Mouse (Mus musculus) olfactory bulb, adult 2 months (tissue): ENCODE measurements at regions not wholly inside any gene's neighbourhood (a gene's known extent, or its start where the extent isn't known, plus 50 kb on each side); places are given as distances from the start of the nearest gene placed in this dataset.
"Not testable (repeated sequence)": the region's sequence is repeated elsewhere in the genome, so short reads cannot be mapped to it uniquely, and the experiment has no call there.

Experiments used
- H3K27ac ChIP-seq: fragments of 200-500 bp; 2 replicates; pipeline ENCODE4 v1.5.1; 2012; ENCODE audit warnings: low read depth, low read length; ENCODE audit not compliant: insufficient read depth
- H3K4me1 ChIP-seq: fragments of 200-500 bp; 2 replicates; pipeline ENCODE4 v1.6.1; 2012; ENCODE audit warnings: low read length; ENCODE audit not compliant: control insufficient read depth, insufficient read depth
- H3K4me3 ChIP-seq: fragments of 200-500 bp; 2 replicates; pipeline ENCODE4 v1.5.1; 2012; ENCODE audit warnings: mild to moderate bottlenecking, low read depth, low read length, moderate library complexity; ENCODE audit not compliant: insufficient read depth
- CTCF ChIP-seq: fragments of 200-500 bp; IDR thresholded peaks from 2 replicates; pipeline ENCODE4 v1.5.1; 2012; ENCODE audit warnings: low read depth, mild to moderate bottlenecking, low read length, moderate library complexity; ENCODE audit not compliant: insufficient read depth
- POLR2A ChIP-seq: fragments of 200-500 bp; IDR thresholded peaks from 2 replicates; pipeline ENCODE4 v1.6.1; 2012; ENCODE audit warnings: mild to moderate bottlenecking, low read depth, low read length, moderate library complexity; ENCODE audit not compliant: insufficient read depth
- WGBS: fragments of 180-500 bp; shearing (Covaris S2); methylation state at CpG from one replicate; pipeline ENCODE4 v1.1.7; 2018; 5-methylcytosine and 5-hydroxymethylcytosine counted together

DNA sequence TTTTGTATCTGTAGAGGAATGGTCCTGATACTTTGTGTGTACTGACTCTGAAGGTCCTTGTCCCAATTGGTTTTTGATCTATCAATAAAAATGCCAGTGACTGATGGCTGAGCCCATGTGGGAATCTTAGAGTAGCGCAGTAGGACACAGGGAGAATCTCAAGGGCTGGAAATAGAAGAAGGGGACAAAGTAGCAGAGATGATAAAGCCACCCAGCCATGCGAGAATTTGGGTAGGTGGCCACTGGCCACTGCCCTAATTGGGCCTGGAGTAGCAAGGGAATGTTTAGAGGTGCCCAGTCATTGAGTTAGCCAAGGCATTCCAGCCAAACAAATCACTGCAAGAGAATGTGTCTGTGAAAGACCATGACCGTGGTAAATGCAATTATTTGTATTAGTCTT lies 414.8 kb upstream of the Ercc4 start:
- H3K4me3 ChIP-seq: no peak overlapping the region
- H3K27ac ChIP-seq: no peak overlapping the region
- WGBS: 83% methylated on average over 3 of the region's 3 CpGs
- TF ChIP-seq CTCF: no peak
- no peak for TF ChIP-seq POLR2A
- H3K4me1 ChIP-seq: no peaks in the 10 kb centered on the region

DNA sequence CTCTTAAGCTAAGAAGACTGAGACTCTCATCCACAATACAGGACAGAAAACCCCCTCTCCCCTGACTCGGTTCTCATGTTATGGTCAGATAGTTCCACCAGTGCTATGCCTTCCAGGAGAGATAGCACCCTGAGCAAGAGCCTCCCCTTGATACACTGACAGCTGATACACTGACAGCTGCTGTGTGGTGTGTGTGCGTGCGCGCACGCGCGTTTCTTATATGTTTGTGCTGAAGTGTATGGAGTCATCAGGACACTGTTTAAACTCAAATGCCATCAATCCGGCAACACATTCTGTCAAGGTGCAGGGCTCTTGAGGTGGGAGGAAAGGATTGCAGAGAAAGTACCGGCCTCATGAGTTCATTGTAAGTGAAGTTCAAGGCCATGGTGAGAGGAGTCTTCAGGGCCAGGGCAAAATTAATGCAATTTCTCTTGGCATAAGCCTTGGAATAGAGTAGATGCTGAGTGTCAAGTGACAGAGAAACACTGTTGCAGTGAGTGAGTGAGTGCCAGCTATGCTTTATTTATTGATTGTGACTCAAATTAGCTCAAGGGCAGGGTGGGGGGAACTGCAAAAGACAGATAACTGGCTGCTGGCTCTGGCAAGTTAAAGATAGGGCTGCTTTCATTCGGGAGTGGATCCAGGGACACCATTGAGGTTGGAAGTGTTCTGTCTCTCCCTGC lies 412.4 kb upstream of the Ercc4 start:
- WGBS: 95% methylated on average over 10 of the region's 10 CpGs
- Histone ChIP-seq H3K4me3 (no peak overlapping the region), H3K27ac (no peak overlapping the region), H3K4me1 (no peaks in the 10 kb centered on the region)
- TF ChIP-seq POLR2A (no peak), CTCF (no peak)

DNA sequence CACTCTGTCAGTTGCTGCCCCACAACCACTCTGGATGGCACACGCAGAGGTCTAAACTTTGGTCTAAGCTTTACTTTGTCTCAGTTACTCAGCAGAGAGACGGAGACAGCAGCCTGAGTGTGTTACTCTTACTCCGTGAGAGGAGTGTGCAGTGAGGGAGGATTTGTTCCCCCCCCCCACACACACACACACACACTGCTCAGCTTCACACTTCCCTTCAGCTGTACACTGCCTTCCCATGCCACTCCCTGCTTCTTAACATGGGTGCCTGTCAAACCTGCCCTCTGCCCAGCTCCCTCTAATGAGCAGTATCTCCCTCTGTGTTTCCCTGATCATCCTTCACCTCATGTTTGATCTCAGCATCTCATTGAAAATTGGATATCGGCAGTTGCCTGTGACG lies 409.9 kb upstream of the Ercc4 start:
- 44% methylated on average over 5 of the region's 5 CpGs for WGBS
- TF ChIP-seq CTCF (0 out of 2 replicates have a peak, but pooled peaks have one; percentile 11), POLR2A (no peak)
- Histone ChIP-seq H3K4me3 (no peak overlapping the region), H3K27ac (no peak overlapping the region), H3K4me1 (no peaks in the 10 kb centered on the region)

DNA sequence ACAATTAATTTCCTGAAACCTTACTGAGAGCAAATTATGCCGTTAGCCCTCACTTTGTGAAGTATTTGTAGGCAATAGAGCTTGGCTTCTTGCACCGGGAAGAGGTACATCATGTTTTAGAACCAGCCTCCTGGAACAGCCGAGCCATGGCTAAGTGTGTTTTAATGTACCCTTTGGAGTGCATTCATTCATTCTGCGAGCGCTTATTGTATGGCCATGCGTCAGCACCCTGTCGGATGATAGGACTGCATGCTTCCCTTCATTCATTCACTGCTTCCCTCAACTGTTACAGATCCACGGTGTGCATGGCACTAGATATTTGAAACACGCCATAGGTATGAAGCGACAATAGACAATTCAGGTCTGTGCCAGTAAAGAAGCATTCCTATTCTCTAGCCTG lies 409.4 kb upstream of the Ercc4 start:
- Histone ChIP-seq H3K4me1 (no peaks in the 10 kb centered on the region), H3K4me3 (no peak overlapping the region), H3K27ac (no peak overlapping the region)
- 68% methylated on average over 10 of the region's 10 CpGs for WGBS
- TF ChIP-seq POLR2A: no peak
- no peak for TF ChIP-seq CTCF

DNA sequence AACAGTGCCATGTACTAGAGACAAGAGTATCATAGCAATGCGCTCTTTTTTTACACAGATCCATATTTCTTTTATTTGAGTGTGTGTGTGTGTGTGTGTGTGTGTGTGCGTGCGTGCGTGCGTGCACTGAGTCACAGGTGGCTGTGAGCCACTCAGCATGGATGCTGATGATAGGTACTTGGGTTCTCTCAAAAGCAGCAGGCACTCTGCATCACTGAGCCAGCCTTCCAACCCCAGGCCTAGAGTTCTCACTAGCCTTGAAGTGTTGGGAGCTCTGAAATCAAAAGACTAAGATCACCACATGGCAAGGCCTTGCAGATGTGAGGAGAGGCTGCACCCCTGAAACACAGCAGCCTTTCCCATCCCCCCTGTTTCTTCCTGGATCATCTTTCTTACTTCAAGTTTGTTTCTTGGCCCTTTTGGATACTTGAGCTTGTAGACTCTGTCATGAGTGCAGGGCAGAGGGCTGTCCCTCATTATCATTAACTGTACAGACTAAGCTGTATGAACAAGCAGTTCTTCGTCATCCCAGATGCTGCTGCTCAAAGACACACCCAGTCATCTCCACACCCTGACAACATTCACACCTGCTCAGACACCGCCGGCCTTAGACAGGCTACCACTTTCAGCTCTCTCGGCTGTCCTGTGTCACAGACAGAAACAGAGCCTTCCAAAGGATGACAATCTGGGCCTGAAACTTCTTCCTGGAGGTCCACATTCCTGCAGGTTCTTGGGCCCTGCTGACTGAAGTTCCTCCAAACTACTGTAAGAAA lies 405.5 kb upstream of the Ercc4 start:
- WGBS: 94% methylated on average over 9 of the region's 9 CpGs

DNA sequence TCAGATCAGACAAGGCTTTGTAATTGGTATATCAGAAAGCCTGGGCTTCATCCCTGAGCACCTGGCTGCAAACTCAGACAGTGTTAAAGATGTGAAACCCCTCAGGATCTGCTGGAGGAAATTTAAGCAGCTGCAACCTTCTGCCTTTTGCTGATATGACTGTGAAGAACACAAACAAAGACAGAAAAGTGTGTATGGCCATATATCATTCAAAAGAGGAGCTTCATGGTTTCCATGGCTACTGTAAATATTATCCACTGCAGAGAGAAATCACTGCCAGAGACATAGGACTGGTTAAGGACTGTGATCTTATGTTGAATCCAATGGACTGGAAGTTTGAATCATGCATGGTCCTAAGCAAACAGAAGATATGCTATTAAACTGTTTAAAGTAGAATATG lies 402.6 kb upstream of the Ercc4 start:
- no peak for TF ChIP-seq CTCF
- TF ChIP-seq POLR2A: no peak
- Histone ChIP-seq H3K4me1 (no peaks in the 10 kb centered on the region), H3K27ac (no peak overlapping the region), H3K4me3 (no peak overlapping the region)

More for the DNA sequence above, 405.5 kb upstream of the Ercc4 start:
- Histone ChIP-seq H3K4me1 (no peaks in the 10 kb centered on the region), H3K27ac (no peak overlapping the region), H3K4me3 (no peak overlapping the region)
- no peak for TF ChIP-seq POLR2A
- TF ChIP-seq CTCF: no peak

DNA sequence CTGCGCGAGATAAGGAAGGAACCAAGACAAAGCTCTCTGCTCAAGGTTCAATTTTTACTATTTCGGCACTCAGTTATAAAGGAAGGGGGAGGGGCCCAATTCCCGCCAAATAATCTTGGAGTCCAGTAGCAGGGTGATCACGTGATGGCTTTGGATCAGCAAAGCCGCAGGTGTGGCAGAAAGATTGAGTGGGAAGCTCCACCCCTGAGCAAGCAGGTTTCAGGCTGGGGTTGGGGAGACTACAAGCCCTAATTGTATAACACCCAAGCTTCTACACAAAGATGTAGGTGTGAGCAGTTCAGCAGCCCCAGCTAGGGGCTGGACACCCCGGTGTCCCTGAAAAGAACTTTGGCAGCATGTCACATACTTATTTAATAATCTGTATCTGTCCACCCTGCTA lies 388.1 kb upstream of the Ercc4 start:
- H3K27ac ChIP-seq, H3K4me1 ChIP-seq, H3K4me3 ChIP-seq: not testable (repeated sequence)
- WGBS: 92% methylated on average over 7 of the region's 7 CpGs

DNA sequence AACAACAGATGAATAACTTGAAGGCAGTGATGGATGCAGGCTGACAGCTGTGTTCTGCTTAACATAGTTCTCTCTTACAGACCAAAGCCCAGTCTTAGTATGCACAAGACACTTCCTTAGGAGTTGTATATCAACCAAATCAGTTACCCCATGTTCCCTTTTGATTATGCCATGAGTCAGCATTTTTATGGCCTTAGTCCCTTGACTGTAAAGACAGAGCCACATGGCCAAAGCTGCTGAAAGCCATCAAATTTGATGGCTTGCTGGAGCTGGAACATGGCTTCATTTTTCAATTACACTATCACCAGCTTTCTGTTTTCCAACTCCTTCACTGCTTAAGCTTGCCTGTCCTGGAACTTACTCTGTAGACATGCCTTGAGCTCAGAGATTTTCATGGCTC lies 383.4 kb upstream of the Ercc4 start:
- Histone ChIP-seq H3K4me1 (no peaks in the 10 kb centered on the region), H3K27ac (no peak overlapping the region), H3K4me3 (no peak overlapping the region)
- TF ChIP-seq POLR2A (no peak), CTCF (no peak)

DNA sequence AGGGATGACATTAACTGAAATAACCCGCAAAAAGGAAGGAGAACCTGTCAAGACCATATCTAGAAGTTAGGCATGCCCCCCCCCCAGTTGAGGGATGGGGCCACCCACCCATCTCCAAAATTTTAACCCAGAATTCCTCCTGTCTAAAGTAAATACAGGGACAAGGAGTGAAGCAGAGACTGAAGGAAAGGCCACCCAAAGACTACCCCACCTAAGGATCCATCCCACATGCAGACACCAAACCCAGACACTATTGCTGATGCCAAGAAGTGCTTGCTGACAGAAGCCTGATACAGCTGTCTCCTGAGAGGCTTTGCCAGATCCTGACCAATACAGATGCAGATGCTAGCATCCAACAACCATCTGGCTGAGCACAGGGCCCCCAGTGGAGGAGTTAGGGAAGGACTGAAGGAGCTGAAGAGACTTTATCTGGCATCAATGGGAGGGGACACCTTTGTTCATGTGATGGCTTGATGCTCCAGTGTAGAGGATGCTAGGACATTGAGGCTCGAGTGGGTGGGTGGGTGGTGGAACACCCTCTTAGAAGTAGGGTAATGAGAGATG lies 379.2 kb upstream of the Ercc4 start:
- H3K4me3 ChIP-seq, H3K4me1 ChIP-seq, H3K27ac ChIP-seq: not testable (repeated sequence)
- WGBS: 85% methylated on average over 2 of the region's 2 CpGs

DNA sequence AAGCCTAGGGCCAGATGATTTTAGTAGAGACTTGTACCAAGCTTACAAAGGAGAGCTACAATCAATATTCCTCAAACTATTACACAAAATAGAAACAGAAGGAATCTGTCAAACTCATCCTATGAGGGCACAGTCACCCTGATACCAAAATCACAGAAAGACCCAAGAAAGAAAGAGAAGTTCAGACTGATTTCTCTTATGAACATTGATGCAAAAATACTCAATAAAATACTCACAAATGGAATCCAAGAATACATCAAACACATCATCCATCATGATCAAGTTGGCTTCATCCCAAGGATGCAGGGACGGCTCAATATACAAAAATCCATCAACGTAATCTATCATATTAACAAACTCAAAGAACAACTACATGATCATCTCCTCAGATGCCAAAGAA lies 377.9 kb upstream of the Ercc4 start:
- no peak overlapping the region for H3K4me3 ChIP-seq
- H3K4me1 ChIP-seq: no peaks in the 10 kb centered on the region
- no peak overlapping the region for H3K27ac ChIP-seq
- TF ChIP-seq CTCF (no peak), POLR2A (no peak)
- 94% methylated on average over 2 of the region's 2 CpGs for WGBS
